ENCODE assay signal across 17 mouse cellular contexts in genomic region chr2:32179363-32179762, GRCm38 (mm10). TPM values are rescaled to one million over a fixed set of nuclear protein-coding genes. Genes with fewer than 3 reads are reported as not detected.
DNase-seq lines count a peak whose midpoint lies in the region; ATAC-seq and TF ChIP-seq lines count a peak whose summit lies in the region.
"Had no signal": no experiment of that assay in that cellular context is flagged by ENCODE, and none has a peak within 500 bp of the region (broad histone marks: within the 10 kb centered on the region; RNA-seq: fewer than 3 reads in every experiment).

No protein-coding gene starts in this region.

- H3K4me3 ChIP-seq in heart, embryonic 10.5 days: no peak overlapping the region
- H3K4me3 ChIP-seq in intestine, embryonic 14.5 days (ENCODE audit: low read depth, low read length): no peak overlapping the region
- H3K4me3 ChIP-seq in intestine, embryonic 16.5 days (ENCODE audit: low read length): no peak overlapping the region
- no peak overlapping the region for H3K4me3 ChIP-seq in limb, embryonic 13.5 days
- no peak overlapping the region for H3K4me3 ChIP-seq in limb, embryonic 10.5 days
- no peak overlapping the region for H3K4me3 ChIP-seq in ES-Bruce4 (ENCODE audit: low read depth, low read length)
- H3K4me3 ChIP-seq: liver, embryonic 12.5 days; midbrain, embryonic 10.5 days had no signal

- DNase-seq in heart, embryonic 10.5 days (ENCODE audit: low spot score): no peak
- no peak for DNase-seq in heart, postnatal 14 days
- DNase-seq in intestine, embryonic 14.5 days (ENCODE audit: low spot score): no peak
- no peak for DNase-seq in limb, embryonic 10.5 days (ENCODE audit: low spot score)
- DNase-seq: cerebellum, postnatal 10 days; embryo, embryonic 11 days; gastrocnemius, postnatal 25 days; kidney, postnatal 4 days; layer of hippocampus, postnatal 36 days; lung, postnatal 14 days; thymus, postnatal 36 days had no signal

- peak overlapping the region; percentile 24; the same call in 1 of the 2 replicates for H3K27ac ChIP-seq in heart, embryonic 10.5 days
- H3K27ac ChIP-seq in intestine, embryonic 14.5 days (ENCODE audit: low read depth): peak overlapping the region; percentile 25; the same call in 1 of the 2 replicates
- H3K27ac ChIP-seq in intestine, embryonic 16.5 days (ENCODE audit: low read length): no peak overlapping the region
- peak overlapping the region; percentile 28; the same call in 1 of the 2 replicates for H3K27ac ChIP-seq in limb, embryonic 13.5 days
- no peak overlapping the region for H3K27ac ChIP-seq in limb, embryonic 10.5 days
- peak overlapping the region; percentile 11; the same call in 1 of the 2 replicates for H3K27ac ChIP-seq in ES-Bruce4 (ENCODE audit: insufficient read depth, low read length)
- H3K27ac ChIP-seq: liver, embryonic 12.5 days; midbrain, embryonic 10.5 days had no signal

- peaks cover 95% of the 10 kb centered on the region for H3K4me1 ChIP-seq in heart, embryonic 10.5 days
- H3K4me1 ChIP-seq in intestine, embryonic 14.5 days (replicated peaks; ENCODE audit: control insufficient read depth, insufficient read depth, low read length): peaks cover 39% of the 10 kb centered on the region
- H3K4me1 ChIP-seq in intestine, embryonic 16.5 days (ENCODE audit: control insufficient read depth, insufficient read depth, low read length): peaks cover 47% of the 10 kb centered on the region
- peaks cover 46% of the 10 kb centered on the region for H3K4me1 ChIP-seq in limb, embryonic 13.5 days
- peaks cover 44% of the 10 kb centered on the region for H3K4me1 ChIP-seq in limb, embryonic 10.5 days
- peaks cover 19% of the 10 kb centered on the region for H3K4me1 ChIP-seq in ES-Bruce4 (ENCODE audit: control insufficient read depth, insufficient read depth, low read length)

- intact Hi-C loops in heart, postnatal 14 days (cut with DNase I): no loop called here

- TF ChIP-seq EP300 in ES-Bruce4 (IDR thresholded peaks at IDR 0.05; ENCODE audit: insufficient read depth, low read depth, low read length): no peak

- peaks cover 20% of the 10 kb centered on the region for H3K36me3 ChIP-seq in heart, embryonic 10.5 days
- H3K36me3 ChIP-seq in intestine, embryonic 14.5 days (ENCODE audit: control insufficient read depth, insufficient read depth, low read length): peaks cover 22% of the 10 kb centered on the region
- no peaks in the 10 kb centered on the region for H3K36me3 ChIP-seq in intestine, embryonic 16.5 days (ENCODE audit: control insufficient read depth, insufficient read depth, low read length)
- H3K36me3 ChIP-seq in limb, embryonic 13.5 days: peaks cover 24% of the 10 kb centered on the region
- peaks cover 57% of the 10 kb centered on the region for H3K36me3 ChIP-seq in limb, embryonic 10.5 days
- peaks cover 7% of the 10 kb centered on the region; the same call in 1 of the 2 replicates for H3K36me3 ChIP-seq in ES-Bruce4 (ENCODE audit: control insufficient read depth, insufficient read depth, low read length, poor library complexity, severe bottlenecking)

- no peak overlapping the region for H3K9ac ChIP-seq in intestine, embryonic 14.5 days (ENCODE audit: low read length)
- H3K9ac ChIP-seq in intestine, embryonic 16.5 days (ENCODE audit: low read depth, low read length): no peak overlapping the region
- H3K9ac ChIP-seq in limb, embryonic 13.5 days: no peak overlapping the region
- no peak overlapping the region for H3K9ac ChIP-seq in ES-Bruce4 (ENCODE audit: low read depth, poor library complexity, severe bottlenecking)
- H3K9ac ChIP-seq: liver, embryonic 12.5 days had no signal

- no peak for TF ChIP-seq POLR2A in ES-Bruce4 (IDR thresholded peaks at IDR 0.05; ENCODE audit: insufficient read depth, low read length)

- ATAC-seq in intestine, embryonic 14.5 days (replicated peaks; ENCODE audit: low FRiP score, low TSS enrichment, low read depth): no peak
- no peak for ATAC-seq in intestine, embryonic 16.5 days
- ATAC-seq in limb, embryonic 13.5 days (ENCODE audit: low FRiP score, low read depth): no peak
- no peak for ATAC-seq in erythroblast, adult 5-6 weeks (replicated peaks; ENCODE audit: low FRiP score, poor library complexity, severe bottlenecking)
- ATAC-seq: liver, embryonic 12.5 days had no signal

- H3K4me2 ChIP-seq in intestine, embryonic 14.5 days (ENCODE audit: low read length): no peak overlapping the region
- no peak overlapping the region for H3K4me2 ChIP-seq in intestine, embryonic 16.5 days (ENCODE audit: low read depth, low read length)
- H3K4me2 ChIP-seq in limb, embryonic 13.5 days (replicated peaks): no peak overlapping the region
- H3K4me2 ChIP-seq: liver, embryonic 12.5 days had no signal

- no peaks in the 10 kb centered on the region for H3K9me3 ChIP-seq in heart, embryonic 10.5 days
- H3K9me3 ChIP-seq in intestine, embryonic 14.5 days (ENCODE audit: control insufficient read depth, low read length): no peaks in the 10 kb centered on the region
- no peaks in the 10 kb centered on the region for H3K9me3 ChIP-seq in intestine, embryonic 16.5 days (ENCODE audit: control insufficient read depth, low read length)
- no peaks in the 10 kb centered on the region for H3K9me3 ChIP-seq in limb, embryonic 13.5 days
- no peaks in the 10 kb centered on the region for H3K9me3 ChIP-seq in limb, embryonic 10.5 days (replicated peaks)
- no peaks in the 10 kb centered on the region for H3K9me3 ChIP-seq in ES-Bruce4 (replicated peaks; ENCODE audit: control insufficient read depth, insufficient read depth, low read length, poor library complexity, severe bottlenecking)
- H3K9me3 ChIP-seq: liver, embryonic 12.5 days; midbrain, embryonic 10.5 days had no signal

- no peak for TF ChIP-seq CTCF in ES-Bruce4 (IDR thresholded peaks at IDR 0.05; ENCODE audit: low read depth, low read length)

- H3K27me3 ChIP-seq in heart, embryonic 10.5 days (ENCODE audit: insufficient read depth, poor library complexity, severe bottlenecking): no peaks in the 10 kb centered on the region
- no peaks in the 10 kb centered on the region for H3K27me3 ChIP-seq in intestine, embryonic 14.5 days (replicated peaks; ENCODE audit: control insufficient read depth, insufficient read depth, low read length)
- no peaks in the 10 kb centered on the region for H3K27me3 ChIP-seq in intestine, embryonic 16.5 days (replicated peaks; ENCODE audit: control insufficient read depth, insufficient read depth, low read length)
- H3K27me3 ChIP-seq in limb, embryonic 13.5 days: no peaks in the 10 kb centered on the region
- H3K27me3 ChIP-seq in limb, embryonic 10.5 days (ENCODE audit: low read depth, poor library complexity, severe bottlenecking): no peaks in the 10 kb centered on the region
- no peaks in the 10 kb centered on the region for H3K27me3 ChIP-seq in ES-Bruce4 (ENCODE audit: control insufficient read depth, insufficient read depth, low read length, poor library complexity, severe bottlenecking)
- H3K27me3 ChIP-seq: liver, embryonic 12.5 days had no signal

- 42% methylated on average over 6 of the region's 6 CpGs for WGBS in heart, embryonic 10.5 days
- WGBS in intestine, embryonic 14.5 days: 35% methylated on average over 6 of the region's 6 CpGs
- 52% methylated on average over 6 of the region's 6 CpGs for WGBS in intestine, embryonic 16.5 days
- 67% methylated on average over 6 of the region's 6 CpGs for whole genome bisulfite sequencing in limb, embryonic 13.5 days
- 83% methylated on average over 6 of the region's 6 CpGs for WGBS in limb, embryonic 10.5 days

RNA-seq across cellular contexts. Expression of gene Prrc2b, which starts 28.5 kb away (rescaled TPM):
- polyA plus RNA-seq in heart, embryonic 10.5 days (2016; fragmentation: Nextera tagmentation; extraction: Ambion mirVana): 44.1 and 54.6 TPM in 2 replicates
- 100 to 1,000 TPM in 1 of 2 experiments, 10 to 100 TPM in 1; 92.9 to 101 TPM for total RNA-seq in heart, postnatal 14 days (2021)
- polyA plus RNA-seq in intestine, embryonic 14.5 days (2014; fragmentation: Nextera tagmentation; extraction: Ambion mirVana): 48.4 and 52.8 TPM in 2 replicates
- polyA plus RNA-seq in intestine, embryonic 16.5 days (2015; fragmentation: Nextera tagmentation; extraction: Ambion mirVana): 14.4 and 16.2 TPM in 2 replicates
- 49.0 and 52.7 TPM in 2 replicates for polyA plus RNA-seq in limb, embryonic 13.5 days (2015; fragmentation: Nextera tagmentation; extraction: Ambion mirVana)
- polyA plus RNA-seq in limb, embryonic 10.5 days (2016; fragmentation: Nextera tagmentation; extraction: Ambion mirVana): 71.2 and 80.3 TPM in 2 replicates
- 106 and 112 TPM in 2 replicates for polyA plus RNA-seq in ES-Bruce4 (2011; ENCODE audit: insufficient read depth, insufficient read length, low read depth, missing spikeins)
- total RNA-seq in erythroblast, adult 5-6 weeks (2015; ENCODE audit: low replicate concordance): 12.3 and 13.0 TPM in 2 replicates
- 10.8 and 13.7 TPM in 2 replicates for total RNA-seq in erythroblast, adult 5-6 weeks (2017; ENCODE audit: low replicate concordance)

RNA-seq across cellular contexts. Expression of gene Pomt1, which starts 57.0 kb away (rescaled TPM):
- polyA plus RNA-seq in heart, embryonic 10.5 days (2016; fragmentation: Nextera tagmentation; extraction: Ambion mirVana): 18.8 and 24.2 TPM in 2 replicates
- 10 to 100 TPM; 11.7 to 13.4 TPM for total RNA-seq in heart, postnatal 14 days (2021)
- polyA plus RNA-seq in intestine, embryonic 14.5 days (2014; fragmentation: Nextera tagmentation; extraction: Ambion mirVana): 26.9 and 27.6 TPM in 2 replicates
- 26.7 and 26.9 TPM in 2 replicates for polyA plus RNA-seq in intestine, embryonic 16.5 days (2015; fragmentation: Nextera tagmentation; extraction: Ambion mirVana)
- 27.3 and 28.0 TPM in 2 replicates for polyA plus RNA-seq in limb, embryonic 13.5 days (2015; fragmentation: Nextera tagmentation; extraction: Ambion mirVana)
- polyA plus RNA-seq in limb, embryonic 10.5 days (2016; fragmentation: Nextera tagmentation; extraction: Ambion mirVana): 21.1 and 24.1 TPM in 2 replicates
- polyA plus RNA-seq in ES-Bruce4 (2011; ENCODE audit: insufficient read depth, insufficient read length, low read depth, missing spikeins): 30.6 and 39.5 TPM in 2 replicates
- total RNA-seq in erythroblast, adult 5-6 weeks (2015; ENCODE audit: low replicate concordance): 5.0 and 6.0 TPM in 2 replicates
- total RNA-seq in erythroblast, adult 5-6 weeks (2017; ENCODE audit: low replicate concordance): 3.9 and 10.9 TPM in 2 replicates

Comparison
In these comparisons a context has a peak if more than half of its experiments do, and no peak if none do; other contexts are left out.
1. H3K27ac ChIP-seq: peak in heart, embryonic 10.5 days (single experiment), intestine, embryonic 14.5 days (single experiment), limb, embryonic 13.5 days (single experiment) and ES-Bruce4 (single experiment); none in intestine, embryonic 16.5 days (single experiment) and limb, embryonic 10.5 days (single experiment).